Mouse (Mus musculus) cerebellum, postnatal 10 days (tissue): ENCODE measurements around the gene Gm49450.
A peak's percentile ranks its signal among the peaks of the same experiment; 100 is the strongest.

Experiments
- DNase-seq, 2 experiments: peaks; one replicate each; pipeline ENCODE4 v3.0.0; 2021; ENCODE audit warnings: mixed read lengths in 2 of 2

The Gm49450 gene

GRCm38 (mm10) chr15:98953401-98954356 lies at the start of gene Gm49450, which contains the start of gene Tuba1a:
Gene Gm49450, minus strand, starts transcription at chr15:98953551.
Gene Tuba1a, minus strand, starts transcription at chr15:98953703.
- peak; percentile 98 to 99 for DNase-seq

GRCm38 (mm10) chr15:99001451-99001931 lies 48.1 kb upstream of the Gm49450 start:
- peak in 1 of 2 experiments; percentile 37 for DNase-seq

GRCm38 (mm10) chr15:99000535-99001283 lies 47.4 kb upstream of the Gm49450 start:
- peak; percentile 76 to 89 for DNase-seq

DNA sequence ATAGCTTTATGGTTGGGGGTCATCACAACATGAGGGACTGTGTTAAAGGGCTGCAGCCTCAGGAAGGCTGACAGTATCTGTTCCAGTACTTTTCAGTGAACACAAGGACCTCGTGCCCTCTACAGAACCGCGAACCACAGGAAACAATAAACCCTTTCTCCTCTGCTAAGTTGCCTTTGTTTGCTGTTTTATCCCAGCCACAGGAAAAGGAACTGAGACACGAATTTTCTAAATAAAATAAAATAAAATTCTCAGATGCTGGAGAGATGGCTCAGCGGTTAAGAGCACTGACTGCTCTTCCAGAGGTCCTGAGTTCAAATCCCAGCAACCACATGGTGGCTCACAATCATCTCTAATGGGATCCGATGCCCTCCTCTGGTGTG lies 45.4 kb upstream of the Gm49450 start:
- no peak for DNase-seq

DNA sequence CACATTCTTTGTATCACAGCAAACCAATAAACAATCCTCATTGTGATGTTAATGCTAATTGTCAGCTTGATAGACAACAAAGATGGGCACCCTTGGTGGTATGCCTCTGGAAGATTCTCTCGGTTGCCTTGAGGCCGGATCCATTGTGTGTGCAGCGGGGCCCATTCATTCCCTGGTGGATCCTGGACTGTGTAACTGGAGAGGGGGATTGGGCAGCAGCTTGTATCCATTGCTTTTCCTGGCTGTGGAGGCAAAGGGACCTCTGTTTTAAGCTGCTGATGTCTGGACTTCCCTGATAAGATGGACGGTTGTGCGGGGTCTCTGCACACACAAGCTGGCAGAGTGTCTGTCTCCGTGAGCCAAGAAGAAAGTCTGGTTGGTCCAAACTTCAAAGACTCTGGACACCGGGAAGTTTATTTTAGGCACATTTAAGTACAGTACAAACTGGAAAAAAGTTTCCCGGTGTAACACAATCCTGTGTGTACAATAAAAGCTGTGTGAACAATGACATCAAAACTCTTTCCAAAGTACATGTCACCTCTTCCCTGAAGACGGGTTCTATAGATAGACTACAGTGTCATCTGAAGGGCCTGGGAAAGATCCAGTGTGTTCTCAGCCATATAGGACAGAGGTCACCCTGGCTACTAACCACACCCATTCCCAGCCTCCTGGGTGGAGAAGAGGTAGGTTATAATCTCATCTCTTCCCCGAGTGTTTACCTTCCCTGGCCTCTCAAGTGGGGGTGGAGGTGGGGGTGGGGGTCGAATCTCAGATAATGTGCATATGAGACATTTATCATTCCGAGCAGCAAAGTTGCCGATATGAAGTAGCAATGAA lies 44.8 kb upstream of the Gm49450 start:
- no peak for DNase-seq

GRCm38 (mm10) chr15:98996840-98997239 lies 43.5 kb upstream of the Gm49450 start:
- DNase-seq, result peak; percentile 68 to 75

GRCm38 (mm10) chr15:98994957-98995520 lies 41.7 kb upstream of the Gm49450 start:
- DNase-seq, result no peak

GRCm38 (mm10) chr15:98993865-98994264 lies 40.5 kb upstream of the Gm49450 start:
- DNase-seq, result peak; percentile 94 to 96

DNA sequence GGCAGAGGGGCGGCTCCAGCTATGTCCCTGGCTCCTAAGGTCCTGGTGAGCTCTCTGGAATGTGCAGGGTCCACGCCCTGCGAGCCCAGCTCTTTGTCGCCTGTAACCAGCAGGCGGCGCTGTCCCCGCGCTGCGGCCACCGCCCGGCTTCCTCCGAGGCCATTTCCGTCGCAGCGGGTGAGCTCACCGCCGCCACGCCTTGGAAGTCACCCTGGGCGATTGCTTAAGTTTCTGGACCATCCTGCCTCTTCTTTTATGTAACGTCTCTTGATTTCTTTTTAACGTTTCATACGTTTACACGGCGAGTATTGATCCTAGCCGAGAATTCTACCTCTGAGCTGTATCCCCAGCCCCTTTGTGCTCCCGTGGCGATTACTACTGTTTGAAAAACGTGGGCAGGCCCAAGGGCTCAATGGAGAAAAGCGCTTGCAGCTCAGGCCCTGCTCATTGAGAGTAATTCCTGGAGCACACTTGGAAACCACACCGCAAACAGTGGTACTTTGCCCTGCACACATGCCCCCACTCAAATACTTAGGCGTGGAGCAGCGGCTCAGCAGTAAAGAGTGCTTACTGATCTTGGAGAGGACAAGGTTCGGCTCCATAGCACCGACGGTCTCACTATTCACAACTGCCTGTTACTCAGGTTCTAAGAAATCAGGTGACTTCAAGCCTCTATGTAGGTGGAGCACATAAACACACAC lies 39.9 kb upstream of the Gm49450 start:
- peak; percentile 98 for DNase-seq

GRCm38 (mm10) chr15:98992086-98992912 lies 38.9 kb upstream of the Gm49450 start:
- DNase-seq, result peak; percentile 77 to 82

DNA sequence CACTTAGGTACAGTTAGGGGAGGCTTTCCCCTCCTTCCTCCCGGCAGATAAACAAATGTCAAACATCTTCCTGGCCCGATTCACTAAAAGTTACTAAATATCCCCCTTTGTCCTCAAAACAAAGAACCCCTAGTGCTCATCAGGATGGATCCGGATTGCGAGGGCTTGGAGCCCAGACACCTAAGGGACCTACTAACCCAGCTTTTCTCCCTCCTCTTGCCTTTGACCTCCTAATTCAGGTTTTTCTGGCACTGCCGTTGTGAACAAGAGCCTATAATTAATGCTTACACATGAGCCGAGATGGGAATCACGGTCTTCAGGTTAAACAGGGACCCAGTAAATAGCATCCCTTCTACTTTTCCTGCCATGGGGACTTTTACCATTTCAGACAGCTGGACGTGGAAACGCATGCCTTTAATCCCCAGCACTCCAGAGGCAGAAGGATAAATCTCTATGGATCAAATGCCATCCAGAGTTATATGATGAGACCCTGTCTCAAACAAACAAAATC lies 38.2 kb upstream of the Gm49450 start:
- DNase-seq, result no peak

GRCm38 (mm10) chr15:98990669-98991539 lies 37.6 kb upstream of the Gm49450 start:
- peak; percentile 76 to 78 for DNase-seq

- DNase-seq, result peak; percentile 4 to 43
Measured at GRCm38 (mm10) chr15:98989701-98990430, 36.5 kb upstream of the Gm49450 start.

DNA sequence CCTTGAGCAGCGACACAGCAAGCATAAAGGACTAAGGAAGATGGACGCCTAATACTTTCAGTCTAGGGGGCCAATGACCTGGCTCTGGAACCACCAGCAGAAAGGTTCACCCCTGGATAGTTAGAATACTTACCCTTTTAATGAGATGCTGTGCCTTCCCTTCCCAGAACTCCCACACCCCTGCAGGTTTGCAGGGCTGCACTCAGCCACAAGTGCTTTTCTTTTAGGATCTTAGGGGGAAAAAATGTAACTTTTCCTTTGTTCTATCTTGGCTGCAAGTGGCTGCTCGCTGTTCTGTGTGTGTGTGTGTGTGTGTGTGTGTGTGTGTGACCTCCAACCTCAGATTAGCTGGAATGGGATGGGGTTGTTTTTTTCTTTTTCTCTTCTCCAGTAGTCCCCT lies 35.4 kb upstream of the Gm49450 start:
- peak in 1 of 2 experiments; percentile 4 for DNase-seq

DNA sequence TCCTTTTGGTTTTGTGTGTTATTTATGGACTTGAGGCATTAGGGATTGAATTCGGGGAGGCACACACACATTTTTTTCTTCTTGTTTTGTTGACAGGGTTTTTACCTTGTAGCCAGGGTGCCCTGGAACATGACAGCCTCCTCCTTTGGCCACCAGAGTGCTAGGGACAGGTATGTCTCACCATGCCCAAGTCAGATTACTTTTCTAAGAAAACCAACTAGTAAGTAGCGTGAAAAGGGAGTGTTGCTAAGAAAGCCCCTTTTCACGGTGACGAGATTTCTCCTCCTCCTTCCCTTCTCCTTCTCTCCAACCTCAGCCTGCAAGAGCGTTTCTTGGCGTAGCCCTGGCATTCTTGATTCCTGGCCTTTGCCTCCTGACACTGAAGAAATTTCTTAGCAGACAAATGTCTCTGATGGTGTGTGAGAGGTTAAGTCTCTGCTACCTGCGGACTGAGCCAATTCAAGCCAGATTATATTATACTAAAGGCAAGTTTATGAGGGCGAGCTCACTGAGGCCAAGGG lies 34.4 kb upstream of the Gm49450 start:
- DNase-seq, result peak in 1 of 2 experiments; percentile 48

DNA sequence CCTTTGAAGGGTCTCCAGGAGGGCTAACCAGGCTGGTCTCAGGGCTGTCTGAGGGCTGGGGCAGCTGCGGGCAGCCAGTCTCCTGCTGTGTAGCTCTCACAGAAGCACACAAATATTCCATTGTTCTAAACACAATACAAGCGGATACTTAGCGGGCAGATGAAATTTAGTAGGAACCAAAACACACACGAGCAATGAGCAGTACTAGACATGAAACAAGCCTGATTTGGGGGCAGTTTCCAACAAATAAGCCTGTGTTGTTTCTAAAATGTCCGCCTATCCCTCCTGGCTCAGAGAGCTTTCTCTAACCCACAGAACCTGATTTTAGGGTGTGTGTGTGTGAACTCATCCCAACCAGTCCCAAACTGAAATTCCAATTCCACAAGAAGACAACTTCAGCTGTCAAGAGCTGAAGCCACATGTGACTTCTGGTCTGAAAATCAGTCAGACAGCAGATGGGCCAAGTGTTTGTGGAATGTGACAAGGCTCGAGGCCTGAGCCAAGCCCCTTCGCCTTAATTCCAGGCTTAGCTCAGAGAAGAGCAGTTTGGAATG lies 33.8 kb upstream of the Gm49450 start:
- peak; percentile 74 to 76 for DNase-seq

DNA sequence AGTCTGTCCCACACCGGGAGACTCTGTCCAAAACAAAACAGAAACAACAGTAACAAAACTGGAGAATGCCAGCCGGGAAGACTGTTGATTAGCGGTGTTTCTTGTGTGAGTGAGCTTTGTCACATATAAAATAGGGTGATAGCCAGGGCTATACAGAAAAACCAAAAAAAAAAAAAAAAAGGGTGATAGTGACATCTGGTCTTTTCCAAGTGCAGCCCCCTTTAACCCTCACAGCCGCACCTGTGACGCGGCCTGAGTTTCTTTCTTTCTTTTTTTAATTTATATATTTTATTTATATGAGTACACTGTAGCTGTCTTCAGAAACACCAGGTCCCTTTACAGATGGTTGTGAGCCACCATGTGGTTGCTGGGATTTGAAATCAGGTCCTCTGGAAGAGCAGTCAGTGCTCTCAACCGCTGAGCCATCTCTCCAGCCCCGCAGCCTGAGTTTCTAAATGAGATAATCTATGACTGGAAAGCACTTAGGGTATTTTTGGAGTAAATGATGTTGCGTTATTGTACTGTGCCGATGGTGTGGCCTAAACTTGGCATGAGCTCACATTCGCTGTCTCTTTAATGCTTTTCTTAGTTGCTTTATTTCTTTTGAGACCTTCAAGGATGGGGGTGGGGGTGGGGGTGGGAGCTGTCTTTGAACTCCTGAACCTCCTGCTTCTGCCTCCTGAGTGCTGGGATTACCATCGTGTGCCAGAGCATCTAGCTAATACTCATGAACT lies 32.8 kb upstream of the Gm49450 start:
- DNase-seq, result peak in 1 of 2 experiments; percentile 57
